Mouse (Mus musculus) heart, adult 2 months (tissue): ENCODE measurements around the gene Kif17.

Source experiments
- CTCF ChIP-seq: fragments of 200-600 bp; IDR thresholded peaks from 2 replicates; pipeline ENCODE4 v1.8.1; 2022; ENCODE audit warnings: antibody characterized with exemption, mild to moderate bottlenecking, moderate library complexity
- POLR2A ChIP-seq: fragments of 200-500 bp; IDR thresholded peaks from 2 replicates; pipeline ENCODE4 v1.6.1; 2011; ENCODE audit warnings: mild to moderate bottlenecking, low read depth, low read length, control low read depth; ENCODE audit not compliant: insufficient read depth

- TF ChIP-seq CTCF, result no peak
- TF ChIP-seq POLR2A, result no peak
Observed at GRCm38 (mm10) chr4:138348716-138349115, 98.5 kb downstream of the Kif17 start.
